In genomic region chr8:87594272-87594671, GRCm38 (mm10) we compare ENCODE assay signal across 8 mouse cellular contexts. TPM values are rescaled to one million over a fixed set of nuclear protein-coding genes. Genes with fewer than 3 reads are reported as not detected.
DNase-seq lines count a peak whose midpoint lies in the region; ATAC-seq and TF ChIP-seq lines count a peak whose summit lies in the region.

No protein-coding gene starts in this region.

- H3K36me3 ChIP-seq in intestine, embryonic 14.5 days (ENCODE audit: control insufficient read depth, insufficient read depth, low read length), result no peaks in the 10 kb centered on the region
- H3K36me3 ChIP-seq in intestine, embryonic 16.5 days (ENCODE audit: control insufficient read depth, insufficient read depth, low read length), result no peaks in the 10 kb centered on the region
- no peaks in the 10 kb centered on the region for H3K36me3 ChIP-seq in limb, embryonic 11.5 days (ENCODE audit: control insufficient read depth, insufficient read depth, low read length)
- no peaks in the 10 kb centered on the region for H3K36me3 ChIP-seq in midbrain, postnatal 0 days (ENCODE audit: insufficient read depth, low read length)
- no peaks in the 10 kb centered on the region for H3K36me3 ChIP-seq in stomach, postnatal 0 days (ENCODE audit: control insufficient read depth, insufficient read depth, low read length)

- peak; percentile 50; the same call in 1 of the 2 replicates for ATAC-seq in intestine, embryonic 14.5 days (replicated peaks; ENCODE audit: low FRiP score, low TSS enrichment, low read depth)
- ATAC-seq in intestine, embryonic 16.5 days, result no peak
- peak; percentile 57; the same call in 1 of the 2 replicates for ATAC-seq in limb, embryonic 11.5 days (ENCODE audit: insufficient number of reproducible peaks, low FRiP score, low TSS enrichment, low read depth)
- ATAC-seq in midbrain, postnatal 0 days (ENCODE audit: low FRiP score), result peak; percentile 38; the same call in 1 of the 2 replicates
- no peak for ATAC-seq in stomach, postnatal 0 days (ENCODE audit: low FRiP score, low TSS enrichment)

- DNase-seq in intestine, embryonic 14.5 days (ENCODE audit: low spot score), result peak; percentile 76
- DNase-seq in cerebellum, postnatal 14 days, result peak; percentile 86 to 87
- peak; percentile 55 to 68 for DNase-seq in frontal cortex, postnatal 36 days (ENCODE audit: low spot score in 2 of 2)
- DNase-seq in kidney, adult 18-20 months, result peak; percentile 59
- DNase-seq in limb, embryonic 11.5 days (ENCODE audit: low spot score), result peak; percentile 77
- DNase-seq in midbrain, postnatal 0 days (ENCODE audit: low spot score), result peak; percentile 79
- peak; percentile 60 for DNase-seq in stomach, postnatal 0 days (ENCODE audit: low spot score)

- no peak overlapping the region for H3K9ac ChIP-seq in intestine, embryonic 14.5 days (ENCODE audit: low read length)
- no peak overlapping the region for H3K9ac ChIP-seq in intestine, embryonic 16.5 days (ENCODE audit: low read depth, low read length)
- no peak overlapping the region for H3K9ac ChIP-seq in limb, embryonic 11.5 days (ENCODE audit: low read length)
- H3K9ac ChIP-seq in midbrain, postnatal 0 days (replicated peaks; ENCODE audit: low read length, poor library complexity, severe bottlenecking), result no peak overlapping the region
- H3K9ac ChIP-seq in stomach, postnatal 0 days (ENCODE audit: low read length), result no peak overlapping the region

- H3K4me1 ChIP-seq in intestine, embryonic 14.5 days (replicated peaks; ENCODE audit: control insufficient read depth, insufficient read depth, low read length), result no peaks in the 10 kb centered on the region
- no peaks in the 10 kb centered on the region for H3K4me1 ChIP-seq in intestine, embryonic 16.5 days (ENCODE audit: control insufficient read depth, insufficient read depth, low read length)
- no peaks in the 10 kb centered on the region for H3K4me1 ChIP-seq in limb, embryonic 11.5 days (ENCODE audit: control insufficient read depth, insufficient read depth, low read length)
- H3K4me1 ChIP-seq in midbrain, postnatal 0 days (ENCODE audit: insufficient read depth, low read length), result no peaks in the 10 kb centered on the region
- H3K4me1 ChIP-seq in stomach, postnatal 0 days (replicated peaks; ENCODE audit: control insufficient read depth, insufficient read depth), result no peaks in the 10 kb centered on the region

- H3K4me2 ChIP-seq in intestine, embryonic 14.5 days (ENCODE audit: low read length), result no peak overlapping the region
- H3K4me2 ChIP-seq in intestine, embryonic 16.5 days (ENCODE audit: low read depth, low read length), result no peak overlapping the region
- H3K4me2 ChIP-seq in limb, embryonic 11.5 days (ENCODE audit: low read depth, severe bottlenecking), result no peak overlapping the region
- no peak overlapping the region for H3K4me2 ChIP-seq in midbrain, postnatal 0 days (ENCODE audit: low read depth, low read length, poor library complexity, severe bottlenecking)
- H3K4me2 ChIP-seq in stomach, postnatal 0 days (replicated peaks; ENCODE audit: low read depth), result no peak overlapping the region

- H3K27me3 ChIP-seq in intestine, embryonic 14.5 days (replicated peaks; ENCODE audit: control insufficient read depth, insufficient read depth, low read length), result no peaks in the 10 kb centered on the region
- no peaks in the 10 kb centered on the region for H3K27me3 ChIP-seq in intestine, embryonic 16.5 days (replicated peaks; ENCODE audit: control insufficient read depth, insufficient read depth, low read length)
- H3K27me3 ChIP-seq in limb, embryonic 11.5 days (ENCODE audit: control insufficient read depth, insufficient read depth, low read length), result no peaks in the 10 kb centered on the region
- no peaks in the 10 kb centered on the region for H3K27me3 ChIP-seq in midbrain, postnatal 0 days (ENCODE audit: insufficient read depth, low read length)
- no peaks in the 10 kb centered on the region for H3K27me3 ChIP-seq in stomach, postnatal 0 days (ENCODE audit: control insufficient read depth, insufficient read depth, low read length)

- no peak overlapping the region for H3K4me3 ChIP-seq in intestine, embryonic 14.5 days (ENCODE audit: low read depth, low read length)
- H3K4me3 ChIP-seq in intestine, embryonic 16.5 days (ENCODE audit: low read length), result no peak overlapping the region
- no peak overlapping the region for H3K4me3 ChIP-seq in limb, embryonic 11.5 days (ENCODE audit: low read depth, low read length)
- no peak overlapping the region for H3K4me3 ChIP-seq in midbrain, postnatal 0 days (ENCODE audit: low read depth, low read length)
- no peak overlapping the region for H3K4me3 ChIP-seq in stomach, postnatal 0 days (ENCODE audit: low read depth, low read length)

- no peaks in the 10 kb centered on the region for H3K9me3 ChIP-seq in intestine, embryonic 14.5 days (ENCODE audit: control insufficient read depth, low read length)
- H3K9me3 ChIP-seq in intestine, embryonic 16.5 days (ENCODE audit: control insufficient read depth, low read length), result no peaks in the 10 kb centered on the region
- no peaks in the 10 kb centered on the region for H3K9me3 ChIP-seq in limb, embryonic 11.5 days (ENCODE audit: control insufficient read depth, low read length)
- H3K9me3 ChIP-seq in midbrain, postnatal 0 days (ENCODE audit: low read length), result no peaks in the 10 kb centered on the region
- no peaks in the 10 kb centered on the region for H3K9me3 ChIP-seq in stomach, postnatal 0 days (ENCODE audit: control insufficient read depth, low read length)

- 0% methylated on average over 2 of the region's 2 CpGs for WGBS in intestine, embryonic 14.5 days
- 0% methylated on average over 2 of the region's 2 CpGs for WGBS in intestine, embryonic 16.5 days
- WGBS in limb, embryonic 11.5 days, result 0% methylated on average over 2 of the region's 2 CpGs
- WGBS in midbrain, postnatal 0 days, result 0% methylated on average over 2 of the region's 2 CpGs
- WGBS in stomach, postnatal 0 days, result 0% methylated on average over 2 of the region's 2 CpGs

- H3K27ac ChIP-seq in intestine, embryonic 14.5 days (ENCODE audit: low read depth), result no peak overlapping the region
- H3K27ac ChIP-seq in intestine, embryonic 16.5 days (ENCODE audit: low read length), result no peak overlapping the region
- no peak overlapping the region for H3K27ac ChIP-seq in limb, embryonic 11.5 days (replicated peaks; ENCODE audit: low read depth, low read length)
- H3K27ac ChIP-seq in midbrain, postnatal 0 days (ENCODE audit: low read depth, low read length), result no peak overlapping the region
- H3K27ac ChIP-seq in stomach, postnatal 0 days (replicated peaks), result no peak overlapping the region

- peak; percentile 96 for TF ChIP-seq CTCF in midbrain, postnatal 0 days (IDR thresholded peaks at IDR 0.05)
- TF ChIP-seq CTCF in stomach, postnatal 0 days (IDR thresholded peaks at IDR 0.05; ENCODE audit: low read depth), result peak; percentile 92

- no peak for TF ChIP-seq EP300 in stomach, postnatal 0 days (optimal IDR thresholded peaks at IDR 0.05)

RNA-seq across cellular contexts. Expression of gene 4933402J07Rik, which starts 30.6 kb away (rescaled TPM):
- polyA plus RNA-seq in intestine, embryonic 14.5 days (2014; fragmentation: Nextera tagmentation; extraction: Ambion mirVana), result not detected in 2 replicates
- not detected in 2 replicates for polyA plus RNA-seq in intestine, embryonic 16.5 days (2015; fragmentation: Nextera tagmentation; extraction: Ambion mirVana)
- not detected in 2 replicates for polyA plus RNA-seq in limb, embryonic 11.5 days (2014; fragmentation: Nextera tagmentation; extraction: Ambion mirVana)
- total RNA-seq in midbrain, postnatal 0 days (2014; rRNA removed), result not detected in 2 replicates
- not detected in 2 replicates for polyA plus RNA-seq in midbrain, postnatal 0 days (2015; fragmentation: Nextera tagmentation; extraction: Ambion mirVana)
- polyA plus RNA-seq in stomach, postnatal 0 days (2015; fragmentation: Nextera tagmentation; extraction: Ambion mirVana), result not detected in 2 replicates

Comparison
In these comparisons a context has a peak if more than half of its experiments do, and no peak if none do; other contexts are left out.
1. ATAC-seq: peak in intestine, embryonic 14.5 days (single experiment), limb, embryonic 11.5 days (single experiment) and midbrain, postnatal 0 days (single experiment); none in intestine, embryonic 16.5 days (single experiment) and stomach, postnatal 0 days (single experiment).
2. Peak in every context shown above with its lines, with median percentiles within 50 percentile points of each other: DNase-seq.